Mouse (Mus musculus) lung, embryonic 14.5 days (tissue): Measurements from ENCODE around the gene Egfl7. TPM values are rescaled to one million over a fixed set of nuclear protein-coding genes. Genes with fewer than 3 reads are reported as not detected.

Experiments
- ATAC-seq: fragments of 200-750 bp; cut with Nextera tagmentation; 2 replicates; pipeline ENCODE4 v1.8.0; 2017; ENCODE audit warnings: mild to moderate bottlenecking, moderate TSS enrichment, moderate library complexity; ENCODE audit not compliant: insufficient read depth
- DNase-seq: peaks from one replicate; pipeline ENCODE4 v3.0.0-alpha.2; 2015
- H3K27ac ChIP-seq: fragments of 300-500 bp; sonication (generic); 2 replicates; pipeline ENCODE4 v1.5.1; 2014; ENCODE audit warnings: low read depth, mild to moderate bottlenecking, moderate library complexity
- H3K27me3 ChIP-seq: fragments of 300-500 bp; sonication (generic); 2 replicates; pipeline ENCODE4 v1.6.1; 2014; ENCODE audit warnings: low read length, control low read depth; ENCODE audit not compliant: insufficient read depth
- H3K36me3 ChIP-seq: fragments of 300-500 bp; sonication (generic); 2 replicates; pipeline ENCODE4 v1.6.1; 2014; ENCODE audit warnings: control low read depth; ENCODE audit not compliant: insufficient read depth
- H3K4me1 ChIP-seq: fragments of 300-500 bp; sonication (generic); 2 replicates; pipeline ENCODE4 v1.6.1; 2014; ENCODE audit warnings: antibody characterized with exemption, control low read depth; ENCODE audit not compliant: insufficient read depth
- H3K4me2 ChIP-seq: fragments of 300-500 bp; sonication (generic); 2 replicates; pipeline ENCODE4 v1.6.1; 2014; ENCODE audit warnings: mild to moderate bottlenecking
- H3K4me3 ChIP-seq: fragments of 300-500 bp; sonication (generic); 2 replicates; pipeline ENCODE4 v1.5.1; 2014; ENCODE audit warnings: low read depth, low read length
- H3K9ac ChIP-seq: fragments of 300-500 bp; sonication (generic); 2 replicates; pipeline ENCODE4 v1.6.1; 2014
- H3K9me3 ChIP-seq: fragments of 300-500 bp; sonication (generic); 2 replicates; pipeline ENCODE4 v1.6.1; 2016; ENCODE audit warnings: low read depth, low read length, control low read depth
- CTCF ChIP-seq: IDR thresholded peaks from 2 replicates; pipeline ENCODE4 v1.5.1; 2016; ENCODE audit warnings: antibody characterized with exemption, low read depth
- WGBS: fragments of 180-500 bp; shearing (Covaris S2); extraction: QIAGEN DNeasy Blood & Tissue Kit; methylation state at CpG from one replicate; pipeline ENCODE4 v1.1.7; 2014; 5-methylcytosine and 5-hydroxymethylcytosine counted together
- polyA plus RNA-seq: library from polyadenylated mRNA; unstranded; fragments of >200 nt; fragmentation: Nextera tagmentation; extraction: Ambion mirVana; gene quantifications from 2 replicates; pipeline ENCODE4 v1.2.1, GENCODE M21; 2014

Egfl7 gene
- polyA plus RNA-seq, 1 experiment from 2014 or later, result 311 TPM

DNA sequence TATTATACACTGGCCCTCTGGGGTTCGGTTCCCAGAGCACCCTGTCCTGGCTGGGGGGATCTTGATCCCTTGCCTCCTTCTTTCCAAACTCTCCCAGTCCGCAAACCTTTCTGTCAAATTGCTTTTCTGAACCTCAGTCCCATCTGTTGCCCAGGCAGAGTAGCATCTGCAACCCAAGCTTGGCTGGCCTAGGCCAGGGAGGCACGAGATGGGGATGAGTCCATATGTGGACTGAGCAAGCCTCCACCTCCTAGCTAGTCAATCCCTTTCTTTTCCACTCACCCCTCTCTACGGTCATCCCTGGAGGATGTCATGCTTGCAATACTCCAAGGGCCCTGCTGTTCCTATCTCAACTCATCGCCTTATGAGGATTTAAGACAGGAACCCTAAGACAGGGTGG, 22.8 kb downstream of the Egfl7 start:
- no peak for TF ChIP-seq CTCF
- ATAC-seq, result no peak
- peak overlapping the region; percentile 64; the same call in 1 of the 2 replicates for H3K4me3 ChIP-seq
- H3K27me3 ChIP-seq, result no peaks in the 10 kb centered on the region
- H3K9ac ChIP-seq, result peak overlapping the region; percentile 80; the same call in 1 of the 2 replicates
- peak overlapping the region; percentile 84 for H3K4me2 ChIP-seq
- no peaks in the 10 kb centered on the region for H3K9me3 ChIP-seq
- H3K27ac ChIP-seq, result no peak overlapping the region
- 80% methylated on average over 5 of the region's 5 CpGs for WGBS
- H3K4me1 ChIP-seq, result peaks cover 10% of the 10 kb centered on the region; the same call in 1 of the 2 replicates
- no peaks in the 10 kb centered on the region for H3K36me3 ChIP-seq
- DNase-seq, result no peak

GRCm38 (mm10) chr2:26603159-26603558, 23.3 kb downstream of the Egfl7 start:
- TF ChIP-seq CTCF, result 0 out of 2 replicates have a peak, but pooled peaks have one; percentile 1
- Histone ChIP-seq H3K4me3 (peak overlapping the region; percentile 64), H3K4me1 (peaks cover 12% of the 10 kb centered on the region; the same call in 1 of the 2 replicates), H3K9me3 (no peaks in the 10 kb centered on the region), H3K27me3 (no peaks in the 10 kb centered on the region), H3K4me2 (peak overlapping the region; percentile 84), H3K27ac (peak overlapping the region; percentile 84; the same call in 1 of the 2 replicates), H3K36me3 (no peaks in the 10 kb centered on the region), H3K9ac (peak overlapping the region; percentile 80)
- ATAC-seq (no peak), DNase-seq (no peak)
- WGBS, result 4% methylated on average over 6 of the region's 6 CpGs

DNA sequence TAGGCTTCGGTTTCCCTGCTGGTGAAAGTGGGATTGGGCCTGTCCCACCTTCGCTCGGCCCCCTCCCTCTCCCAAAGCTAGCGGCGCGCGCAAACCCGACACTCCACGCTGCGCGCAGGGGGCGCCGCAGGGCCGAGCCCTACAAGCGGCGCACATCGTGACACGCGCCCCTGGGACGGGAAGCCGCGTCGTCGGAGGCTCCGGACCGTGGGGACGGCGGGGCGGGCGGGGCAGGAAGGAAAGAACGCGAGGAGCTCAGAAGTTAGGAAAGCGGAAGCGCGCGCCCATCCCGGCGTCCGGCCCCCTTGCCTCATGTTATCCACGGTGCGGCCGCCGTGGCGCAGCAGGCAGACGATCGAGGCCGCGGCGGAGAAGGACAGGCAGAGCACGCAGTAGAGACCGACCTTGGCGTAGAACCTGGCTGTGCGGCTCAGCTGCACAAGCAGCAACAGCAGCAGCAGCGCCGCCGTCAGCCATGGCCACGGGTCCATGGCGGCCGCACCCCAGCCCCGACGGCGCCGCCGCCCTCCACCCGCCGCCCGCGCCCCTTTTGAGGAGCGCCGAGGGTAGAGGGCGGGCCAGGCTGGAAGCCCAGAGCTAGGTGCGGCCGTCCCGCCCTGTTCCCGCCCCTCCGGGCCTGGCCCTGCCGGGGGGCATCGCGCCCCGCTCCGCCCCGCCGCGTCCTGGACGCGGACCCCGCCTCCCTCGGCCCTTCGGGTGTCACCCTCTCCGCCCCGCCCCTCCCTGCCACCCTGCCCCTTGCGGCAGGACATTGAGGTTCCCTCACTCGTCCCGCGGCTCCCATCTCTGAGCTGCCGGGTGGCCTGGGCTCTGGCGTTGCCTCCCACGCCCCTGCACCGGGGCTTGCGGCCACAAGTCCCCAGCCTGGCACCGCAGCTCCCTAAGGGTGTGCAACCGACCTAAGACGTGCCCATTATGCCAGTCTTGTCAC, 24.2 kb downstream of the Egfl7 start, which contains the start of gene Agpat2:
Agpat2 (minus strand) TSS at position 698 of the 952 bp plus-strand sequence.
- Histone ChIP-seq H3K4me2 (peak within 1 kb of the TSS; percentile 84), H3K9ac (peak within 1 kb of the TSS; percentile 80), H3K36me3 (no peaks in the 10 kb centered on the region), H3K9me3 (no peaks in the 10 kb centered on the region), H3K4me3 (peak within 1 kb of the TSS; percentile 64), H3K27ac (peak within 1 kb of the TSS; percentile 84), H3K4me1 (peaks cover 12% of the 10 kb centered on the region; the same call in 1 of the 2 replicates), H3K27me3 (no peaks in the 10 kb centered on the region)
- ATAC-seq (peak; percentile 85), DNase-seq (peak; percentile 86)
- peak; percentile 52 for TF ChIP-seq CTCF
- under 1% methylated on average over 86 of the region's 103 CpGs for WGBS

- Histone ChIP-seq H3K4me3 (no peak overlapping the region), H3K9ac (no peak overlapping the region), H3K9me3 (no peaks in the 10 kb centered on the region), H3K27ac (no peak overlapping the region), H3K36me3 (no peaks in the 10 kb centered on the region), H3K4me2 (no peak overlapping the region), H3K4me1 (peaks cover 12% of the 10 kb centered on the region; the same call in 1 of the 2 replicates), H3K27me3 (no peaks in the 10 kb centered on the region)
- 79% methylated on average over 8 of the region's 8 CpGs for WGBS
- DNase-seq (no peak), ATAC-seq (no peak)
- TF ChIP-seq CTCF, result no peak
These were observed 25.5 kb downstream of the Egfl7 start for GRCm38 (mm10) chr2:26605331-26605730.

DNA sequence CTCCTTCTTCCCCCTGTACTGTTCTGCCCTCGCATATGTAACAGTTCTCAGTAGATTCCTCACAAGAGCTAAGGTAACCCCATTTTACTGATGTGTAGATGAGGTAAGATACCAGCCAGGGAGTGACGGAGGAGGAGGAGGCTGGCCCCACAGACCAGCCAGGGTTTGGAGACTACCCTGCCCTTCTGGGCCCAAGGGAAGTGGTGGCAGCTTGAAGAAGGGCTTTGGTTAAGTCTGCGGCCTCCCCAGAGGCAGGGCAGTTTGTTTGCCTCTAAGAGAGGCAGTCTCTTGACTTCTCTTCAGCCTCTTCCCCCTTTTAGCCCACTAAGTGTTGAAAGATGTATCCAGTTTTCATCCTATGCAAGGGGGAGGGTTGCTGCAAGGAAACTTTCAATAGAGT, 26.8 kb downstream of the Egfl7 start:
- H3K4me2 ChIP-seq, result no peak overlapping the region
- no peak overlapping the region for H3K4me3 ChIP-seq
- no peak for TF ChIP-seq CTCF
- 55% methylated on average over 3 of the region's 3 CpGs for WGBS
- no peak for DNase-seq
- no peaks in the 10 kb centered on the region for H3K27me3 ChIP-seq
- peaks cover 12% of the 10 kb centered on the region; the same call in 1 of the 2 replicates for H3K4me1 ChIP-seq
- peak overlapping the region; percentile 44 for H3K27ac ChIP-seq
- H3K36me3 ChIP-seq, result no peaks in the 10 kb centered on the region
- no peaks in the 10 kb centered on the region for H3K9me3 ChIP-seq
- ATAC-seq, result no peak
- no peak overlapping the region for H3K9ac ChIP-seq

DNA sequence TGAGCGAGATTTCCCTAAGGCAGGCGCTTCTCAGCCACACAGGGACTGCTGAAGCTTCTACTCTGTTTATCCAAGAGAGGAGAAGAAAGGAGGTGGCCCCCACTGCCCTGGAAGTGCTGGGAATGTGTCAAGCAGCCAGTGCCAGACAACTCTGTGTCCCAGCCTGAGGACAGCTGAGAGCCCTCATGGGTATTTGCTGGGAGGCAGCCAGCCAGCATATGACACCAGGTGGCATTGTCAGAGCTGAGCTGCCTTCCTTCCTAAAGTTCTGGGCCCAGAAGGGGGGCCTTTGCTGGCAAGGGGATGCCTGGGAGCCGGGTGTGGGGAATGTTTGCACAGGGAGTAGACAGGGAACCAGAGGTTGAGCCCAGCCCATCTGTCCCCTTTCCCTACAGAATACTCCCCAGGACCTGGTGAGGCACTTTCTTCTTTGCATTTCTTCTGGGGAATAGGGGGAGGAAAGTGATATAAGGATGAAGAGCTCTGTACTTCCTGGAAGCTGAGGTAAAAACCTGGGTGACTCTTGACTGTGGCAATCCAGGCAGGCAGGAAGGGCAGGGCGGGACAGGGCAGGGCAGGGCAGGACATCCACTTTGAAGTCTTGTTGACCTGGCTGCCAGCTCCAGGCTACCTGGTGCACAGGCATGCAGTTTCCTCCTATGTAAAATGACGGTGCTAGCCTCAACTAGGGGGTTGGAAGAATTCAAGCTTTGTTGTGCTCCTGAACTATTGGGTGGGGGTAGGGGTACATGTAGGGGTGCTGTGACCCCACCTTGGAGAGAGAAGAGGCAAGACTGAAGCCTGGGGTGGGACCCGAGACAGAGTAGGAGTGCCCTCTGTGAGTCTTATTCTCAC, 27.5 kb downstream of the Egfl7 start:
- H3K27ac ChIP-seq, result peak overlapping the region; percentile 44
- 22% methylated on average over 6 of the region's 6 CpGs for WGBS
- H3K27me3 ChIP-seq, result no peaks in the 10 kb centered on the region
- no peak overlapping the region for H3K4me2 ChIP-seq
- no peak overlapping the region for H3K9ac ChIP-seq
- H3K4me1 ChIP-seq, result peaks cover 12% of the 10 kb centered on the region; the same call in 1 of the 2 replicates
- no peak overlapping the region for H3K4me3 ChIP-seq
- no peaks in the 10 kb centered on the region for H3K9me3 ChIP-seq
- peak; percentile 46 for ATAC-seq
- no peaks in the 10 kb centered on the region for H3K36me3 ChIP-seq
- peak; percentile 78 for DNase-seq
- no peak for TF ChIP-seq CTCF
